Mouse (Mus musculus): Measurements from ENCODE around the gene Eppin.
"Not testable (repeated sequence)": the region's sequence is repeated elsewhere in the genome, so short reads cannot be mapped to it uniquely, and the experiment has no call there.

- TF ChIP-seq EP300 (IDR thresholded peaks at IDR 0.05; ENCODE audit: low read length); POLR2AphosphoS2 (IDR thresholded peaks at IDR 0.05; ENCODE audit: low read depth, low read length); PAX5 (IDR thresholded peaks at IDR 0.05; ENCODE audit: low read length); ZKSCAN1 (IDR thresholded peaks at IDR 0.05; ENCODE audit: borderline replicate concordance, low read depth, low read length); CTCF (conservative IDR thresholded peaks at IDR 0.05 in 1 of 2, IDR thresholded peaks at IDR 0.05 in 1 of 2; ENCODE audit: low read depth in 2 of 2, low read length in 2 of 2); UBTF (IDR thresholded peaks at IDR 0.05; ENCODE audit: low read depth, low read length); ZNF384 (IDR thresholded peaks at IDR 0.05; ENCODE audit: low read depth, low read length); POLR2A (IDR thresholded peaks at IDR 0.05; ENCODE audit: low read depth, low read length); MAX (IDR thresholded peaks at IDR 0.05; ENCODE audit: low read length); NRF1 (IDR thresholded peaks at IDR 0.05; ENCODE audit: low read depth, low read length); SIN3A (IDR thresholded peaks at IDR 0.05; ENCODE audit: low read length): not testable (repeated sequence)
Measured at GRCm38 (mm10) chr2:164585025-164585725, 8.2 kb downstream of the Eppin start, which contains the start of gene Wfdc6a.
